Mouse (Mus musculus): ENCODE results near the gene Eddm3b.

DNA sequence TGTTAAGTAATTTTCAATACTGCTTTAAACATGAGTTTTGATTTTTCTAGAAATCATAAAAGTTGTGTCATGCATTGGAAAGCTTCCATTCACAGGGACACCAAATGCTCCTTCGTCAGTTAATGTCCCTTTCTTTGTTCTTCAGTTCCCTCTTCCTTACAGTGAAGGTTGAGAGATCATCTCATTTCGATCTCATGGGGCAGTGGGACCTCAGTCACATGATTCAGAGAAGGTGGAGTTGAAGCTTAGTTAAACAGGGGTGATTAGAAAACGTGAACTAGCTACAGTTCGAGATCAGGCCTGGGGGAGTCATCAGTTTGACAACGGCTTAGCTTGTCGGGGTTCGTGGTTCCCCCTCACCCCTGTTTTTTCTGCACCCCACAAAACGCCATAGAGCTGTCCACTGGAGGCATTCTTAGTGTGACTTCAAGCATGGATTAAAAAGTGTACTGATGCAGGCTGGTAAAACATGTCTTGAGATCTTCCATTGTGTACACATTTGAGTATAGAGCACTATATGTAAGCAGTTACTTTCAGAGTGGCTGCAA is 22.1 kb upstream of the Eddm3b start:
- no peak for TF ChIP-seq GATA1 (IDR thresholded peaks at IDR 0.05; ENCODE audit: borderline replicate concordance, low read length)
- no peak for TF ChIP-seq FLI1 (IDR thresholded peaks at IDR 0.05; ENCODE audit: low read length)

Measured in megakaryocyte, embryonic 14.5 days (primary cell).